Mouse (Mus musculus) gastrocnemius, postnatal 10 days (tissue): ENCODE results near the gene Mapk3. TPM values are rescaled to one million over a fixed set of nuclear protein-coding genes. Genes with fewer than 3 reads are reported as not detected.
A peak's percentile ranks its signal among the peaks of the same experiment; 100 is the strongest.
"Not testable (repeated sequence)": the region's sequence is repeated elsewhere in the genome, so short reads cannot be mapped to it uniquely, and the experiment has no call there.

Source experiments
- DNase-seq: peaks from one replicate; pipeline ENCODE4 v3.0.0; 2021; ENCODE audit warnings: mixed read lengths
- long read RNA-seq, 2 experiments: library from polyadenylated mRNA; stranded (forward); transcript quantifications; one replicate each; pipeline ENCODE4 v2.0.0; 2021
- total RNA-seq, 2 experiments: library from RNA; stranded (reverse); gene quantifications; 2 replicates each; pipeline ENCODE4 v1.2.3; 2021

Gene Mapk3
- total RNA-seq: 10 to 100 TPM; 43.7 to 54.7 TPM
- long read RNA-seq, experiment 1, transcript Mapk3-202 (9 exons, 1,800 nt): major isoform, 37 of 39 reads
- long read RNA-seq, experiment 1, partial matches to known transcripts: 0 of 39 reads
- long read RNA-seq, experiment 1, other reads (novel, unspliced or antisense): 2 of 39 reads
- long read RNA-seq, experiment 2, transcript Mapk3-202 (9 exons, 1,800 nt): major isoform, 34 of 36 reads
- long read RNA-seq, experiment 2, partial matches to known transcripts: 0 of 36 reads
- long read RNA-seq, experiment 2, other reads (novel, unspliced or antisense): 1 of 36 reads

DNA sequence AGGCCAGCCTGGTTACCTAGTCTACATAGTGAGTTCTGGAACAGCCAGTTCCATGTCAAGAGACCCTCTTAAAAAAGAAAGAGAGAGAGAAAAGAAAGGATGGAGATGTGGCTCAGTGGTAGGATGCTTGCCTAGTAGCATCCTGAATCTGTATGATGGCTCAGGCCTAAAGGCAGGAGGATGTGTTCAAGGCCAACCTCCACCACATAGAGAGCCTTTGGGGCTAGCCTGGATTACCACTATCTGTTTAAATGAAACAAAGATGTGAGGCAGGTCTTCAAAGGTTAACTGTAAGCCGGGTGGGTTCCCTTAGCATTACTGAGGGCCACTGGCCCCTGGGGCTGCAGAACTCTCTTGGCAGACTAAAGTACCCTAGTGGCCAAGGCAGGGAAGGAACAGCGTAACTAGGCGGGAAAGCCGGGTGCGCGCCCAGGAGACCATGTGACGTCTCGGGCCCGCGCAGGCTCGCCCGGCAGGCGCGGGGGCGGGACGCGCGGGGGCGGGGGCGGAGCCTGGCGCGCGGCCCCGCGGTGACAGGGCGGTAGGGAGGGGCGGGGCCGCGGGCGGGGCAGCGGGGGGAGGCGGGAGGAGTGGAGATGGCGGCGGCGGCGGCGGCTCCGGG, at the start of gene Mapk3:
Mapk3 (plus strand) TSS at position 552 of the 622 bp plus-strand sequence.
- peak; percentile 88 for DNase-seq

DNA sequence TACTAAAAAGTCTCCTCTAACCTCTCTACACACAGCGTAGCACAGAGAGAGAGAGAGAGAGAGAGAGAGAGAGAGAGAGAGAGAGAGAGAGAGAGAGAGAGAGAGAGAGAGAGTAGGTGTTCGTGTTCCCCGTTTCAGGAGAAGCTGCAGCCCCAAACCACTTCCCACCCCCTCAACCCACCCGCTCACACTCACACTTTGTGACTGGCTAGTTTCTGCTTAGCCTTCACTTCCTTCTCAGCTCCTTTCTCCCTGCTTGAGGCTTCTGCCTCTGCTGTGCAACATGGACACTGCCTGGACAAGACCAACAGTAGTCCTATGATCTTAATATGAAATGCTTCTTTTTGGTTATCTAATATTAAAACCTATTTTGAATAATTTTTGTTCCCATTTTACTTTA, 49.1 kb upstream of the Mapk3 start:
- no peak for DNase-seq

DNA sequence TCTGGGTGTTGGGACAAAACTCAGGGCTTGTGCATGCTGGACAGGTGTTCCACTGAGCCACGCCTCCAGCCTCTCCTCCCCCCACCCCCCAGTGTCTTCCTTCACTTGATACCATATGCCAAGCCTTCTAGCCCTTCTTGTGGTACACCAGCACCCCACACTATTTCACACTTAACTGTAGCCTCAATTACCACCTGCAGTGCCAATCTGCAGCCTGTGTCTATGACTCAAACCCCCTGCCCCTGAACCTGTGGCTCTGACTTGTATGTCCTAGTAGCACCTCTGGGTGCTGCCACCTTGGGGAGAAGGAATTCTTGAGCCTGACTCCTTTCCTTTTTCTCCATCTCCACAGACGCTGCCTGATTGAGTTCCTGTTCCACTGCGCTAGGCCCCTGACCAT, 47.5 kb upstream of the Mapk3 start:
- no peak for DNase-seq

GRCm38 (mm10) chr7:126715679-126716078, 43.7 kb upstream of the Mapk3 start:
- no peak for DNase-seq

DNA sequence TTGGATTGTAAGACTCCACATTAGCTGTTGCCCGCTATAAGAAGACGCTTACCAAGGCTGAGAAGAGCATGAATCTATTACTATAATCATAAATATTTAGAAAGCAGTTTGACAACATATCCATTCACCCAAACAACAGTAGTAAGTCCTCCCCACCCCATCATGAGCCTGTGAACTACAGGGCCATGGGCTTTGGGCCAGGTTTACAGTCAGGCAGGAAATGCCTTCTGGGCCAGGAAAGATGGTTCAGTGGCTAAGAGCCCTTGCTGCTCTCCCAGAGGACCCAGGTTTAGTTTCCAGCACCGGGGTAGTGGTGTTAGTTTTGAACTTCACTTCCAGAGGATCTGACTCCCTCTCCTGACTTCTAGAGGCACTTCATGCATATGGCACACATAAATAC, 41.8 kb upstream of the Mapk3 start:
- no peak for DNase-seq

DNA sequence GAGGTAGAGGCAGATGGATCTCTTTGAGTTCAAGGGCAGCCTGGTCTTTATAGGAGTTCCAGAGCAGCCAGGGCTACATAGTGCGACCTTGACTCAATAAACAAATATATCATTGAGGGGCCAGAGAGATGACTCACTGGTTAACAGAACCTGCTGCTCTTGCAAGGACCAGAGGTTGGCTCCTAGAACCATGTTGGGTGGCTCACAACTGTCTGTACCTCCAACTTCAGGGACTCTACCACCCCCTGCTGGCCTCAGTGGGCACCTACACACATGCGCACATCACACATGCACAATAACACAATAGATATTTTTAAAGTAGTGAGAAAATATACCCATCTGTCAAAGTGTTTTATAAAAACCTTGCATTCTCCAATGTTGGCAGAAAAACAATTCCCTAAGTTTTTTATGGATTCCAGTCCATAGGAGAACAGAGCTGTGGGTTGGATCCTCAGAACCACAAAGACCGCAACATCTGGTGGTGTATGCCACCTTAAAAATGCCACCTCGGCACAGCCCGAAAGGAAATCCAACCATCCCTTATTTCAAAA, 40.5 kb upstream of the Mapk3 start:
- no peak for DNase-seq

DNA sequence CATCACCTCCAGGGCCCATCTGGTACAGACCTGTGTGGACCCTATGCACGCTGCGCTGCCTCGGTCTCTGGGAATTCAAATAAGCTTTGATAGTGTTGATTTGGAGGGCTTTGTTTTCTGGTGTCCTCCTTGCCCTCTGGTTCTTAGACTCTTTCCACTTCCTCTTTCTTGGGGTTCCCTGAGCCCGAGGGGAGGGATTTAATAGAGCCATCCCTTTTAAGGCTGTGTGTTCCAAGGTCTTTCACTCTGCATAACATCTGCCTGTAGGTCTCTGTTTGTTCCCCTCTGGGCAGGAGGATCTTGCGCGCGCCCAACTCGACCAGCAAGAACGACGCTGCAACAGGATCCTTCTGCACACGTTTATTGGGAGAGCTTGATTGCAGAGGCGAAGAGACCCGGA, 37.8 kb upstream of the Mapk3 start:
- DNase-seq: no peak

GRCm38 (mm10) chr7:126725077-126725476, 34.3 kb upstream of the Mapk3 start:
- no peak for DNase-seq

GRCm38 (mm10) chr7:126725667-126726066, 33.7 kb upstream of the Mapk3 start:
- DNase-seq: no peak

DNA sequence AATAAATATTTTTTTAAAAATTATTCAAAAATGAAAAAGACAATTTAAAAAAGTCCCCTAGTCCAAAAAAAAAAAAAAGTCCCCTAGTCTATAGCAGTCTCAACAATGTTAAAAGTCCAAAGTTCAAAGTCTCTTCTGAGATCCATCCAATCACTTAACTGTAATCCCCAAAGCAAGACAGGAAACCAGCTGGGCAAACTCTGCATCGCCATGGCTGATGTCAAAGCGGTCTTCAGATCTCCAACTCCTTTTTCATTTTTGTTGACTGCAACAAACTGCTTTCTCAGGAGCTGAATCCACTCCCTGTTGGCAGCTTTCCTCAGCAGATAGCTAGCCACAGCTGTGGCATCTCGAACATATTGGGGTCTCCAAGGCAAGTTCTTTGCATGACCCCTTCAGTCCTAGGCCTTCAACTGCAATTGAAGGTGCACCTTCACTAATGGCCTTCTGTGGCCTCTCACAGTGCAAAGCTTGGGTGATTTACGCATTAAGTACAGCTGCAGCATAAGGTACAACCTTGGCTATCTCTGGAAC, 29.1 kb upstream of the Mapk3 start:
- DNase-seq: not testable (repeated sequence)

- no peak for DNase-seq
These were observed 23.3 kb upstream of the Mapk3 start for GRCm38 (mm10) chr7:126736122-126736521.

DNA sequence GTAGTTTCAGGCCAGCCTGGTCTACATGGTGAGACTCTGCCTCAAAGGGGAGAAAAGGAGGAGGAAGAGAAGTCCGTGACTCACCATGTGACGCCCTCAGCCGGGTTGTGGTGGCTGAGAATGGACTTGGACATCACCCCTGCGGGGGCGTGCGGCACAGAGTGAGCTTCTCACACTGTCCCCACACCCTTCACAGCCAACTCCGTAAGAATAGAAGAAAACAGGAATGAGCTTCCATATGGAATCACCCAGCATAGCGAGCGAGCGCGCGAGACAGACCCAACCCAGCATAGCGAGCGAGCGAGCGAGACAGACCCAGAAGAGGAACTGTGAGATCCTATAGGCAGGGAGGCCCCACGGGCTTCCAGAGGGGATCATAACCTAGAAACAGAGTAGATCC, 19.9 kb upstream of the Mapk3 start:
- no peak for DNase-seq

GRCm38 (mm10) chr7:126740132-126740735, 19.2 kb upstream of the Mapk3 start:
- DNase-seq: no peak

- DNase-seq: no peak
These were observed 18.4 kb upstream of the Mapk3 start for GRCm38 (mm10) chr7:126740977-126741376.

GRCm38 (mm10) chr7:126741452-126741851, 17.9 kb upstream of the Mapk3 start:
- DNase-seq: no peak

GRCm38 (mm10) chr7:126741964-126742482, 17.4 kb upstream of the Mapk3 start:
- DNase-seq: no peak

DNA sequence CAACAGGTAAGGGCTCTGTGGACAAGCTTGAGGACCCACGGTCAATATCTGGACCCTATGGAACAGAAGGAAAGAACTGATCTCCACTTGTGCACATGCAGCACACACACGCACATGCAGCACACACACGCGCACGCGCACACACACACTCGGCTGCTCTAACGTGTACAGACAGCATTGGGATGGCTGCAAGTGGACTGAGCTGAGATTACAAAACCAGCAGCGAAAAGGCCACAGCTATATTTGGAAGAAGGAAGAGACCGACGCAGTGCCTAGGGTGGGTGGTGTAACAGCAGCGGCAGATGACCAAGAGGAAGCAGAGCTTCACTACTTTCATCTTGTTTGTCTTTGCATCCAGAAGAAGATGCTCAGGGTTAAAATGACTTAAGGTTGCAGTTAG, 13.3 kb upstream of the Mapk3 start:
- no peak for DNase-seq

- no peak for DNase-seq
These were observed 12.6 kb upstream of the Mapk3 start for GRCm38 (mm10) chr7:126746798-126747197.

- no peak for DNase-seq
These were observed 10.6 kb upstream of the Mapk3 start for GRCm38 (mm10) chr7:126748824-126749223.

GRCm38 (mm10) chr7:126749582-126750343, 9.6 kb upstream of the Mapk3 start:
- no peak for DNase-seq

- DNase-seq: peak; percentile 74
These were observed 4.5 kb upstream of the Mapk3 start for GRCm38 (mm10) chr7:126754866-126755265.

GRCm38 (mm10) chr7:126758539-126758938, 862 bp upstream of the Mapk3 start:
- DNase-seq: no peak
